Mouse (Mus musculus) natural killer cell, adult 2 months (primary cell): ENCODE data around the gene Frrs1.

Source experiments
- DNase-seq, 2 experiments: peaks; one replicate each; pipeline ENCODE4 v3.0.0; 2022; ENCODE audit warnings: low spot score in 2 of 2

Frrs1 gene

GRCm38 (mm10) chr3:116906596-116906995 is 47.3 kb downstream of the Frrs1 start:
- no peak for DNase-seq

GRCm38 (mm10) chr3:116914374-116914773 is 55.1 kb downstream of the Frrs1 start:
- DNase-seq, result no peak

DNA sequence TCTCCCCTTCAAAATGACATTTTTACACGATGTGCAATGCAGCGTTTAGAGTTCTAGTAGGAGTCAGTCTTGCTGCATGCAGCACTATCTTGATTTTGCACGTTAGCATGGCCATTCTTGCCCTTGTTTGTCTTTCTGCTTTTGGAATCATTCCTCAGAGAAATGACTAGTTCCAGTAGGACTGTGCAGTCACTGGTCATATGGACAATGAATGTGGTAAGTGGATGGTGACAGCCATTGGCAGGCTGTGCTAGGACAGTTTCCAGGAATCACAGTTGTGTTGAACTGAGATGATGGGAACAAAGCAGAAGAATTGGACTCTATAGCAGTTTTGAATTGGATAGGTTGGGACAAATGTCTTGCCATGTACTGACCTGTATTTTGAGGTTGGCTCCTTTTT is 55.7 kb downstream of the Frrs1 start:
- DNase-seq, result no peak

- no peak for DNase-seq
Observed at GRCm38 (mm10) chr3:116917016-116917415, 57.8 kb downstream of the Frrs1 start.

DNA sequence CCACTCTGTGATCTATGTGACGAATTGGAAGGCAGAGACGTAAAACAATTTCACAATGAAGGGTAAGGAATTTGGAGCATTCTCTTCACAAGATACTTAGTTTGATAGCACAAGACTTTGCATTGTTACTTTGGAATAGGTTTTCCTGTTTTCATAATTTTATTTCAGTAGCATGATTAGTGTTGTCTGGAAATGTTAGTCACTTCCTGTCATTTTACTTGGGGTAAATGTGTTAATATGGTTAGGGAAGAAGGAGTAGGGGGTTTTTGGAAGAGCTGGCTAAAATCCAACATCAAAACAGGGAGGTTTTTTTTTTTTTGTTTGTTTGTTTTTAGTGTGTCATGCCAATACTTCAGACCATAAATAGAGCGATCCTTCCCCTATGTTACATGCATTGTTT is 62.3 kb downstream of the Frrs1 start:
- DNase-seq, result no peak

DNA sequence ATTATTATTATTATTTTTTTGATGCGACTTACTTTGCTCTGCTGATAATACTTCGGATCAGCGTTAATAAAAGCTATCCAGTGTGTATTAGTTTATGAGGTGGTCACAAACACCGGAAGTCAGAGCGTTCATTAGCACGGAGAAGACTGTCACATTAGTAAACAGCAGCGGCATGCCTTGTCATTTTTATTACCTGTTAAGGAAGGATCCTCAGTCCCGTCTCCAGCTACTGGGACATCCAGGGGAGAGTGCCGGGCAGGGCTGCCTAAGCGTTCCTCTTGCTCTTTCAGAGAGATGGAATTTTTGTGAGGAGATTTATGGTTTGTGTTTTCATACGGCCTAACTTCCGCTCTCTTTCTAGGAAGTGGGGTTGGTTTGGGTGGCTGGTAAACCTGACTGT is 63.8 kb downstream of the Frrs1 start:
- DNase-seq, result no peak

GRCm38 (mm10) chr3:116928994-116929393 is 69.7 kb downstream of the Frrs1 start:
- no peak for DNase-seq

- DNase-seq, result no peak
Observed at GRCm38 (mm10) chr3:116933158-116933557, 73.9 kb downstream of the Frrs1 start.

DNA sequence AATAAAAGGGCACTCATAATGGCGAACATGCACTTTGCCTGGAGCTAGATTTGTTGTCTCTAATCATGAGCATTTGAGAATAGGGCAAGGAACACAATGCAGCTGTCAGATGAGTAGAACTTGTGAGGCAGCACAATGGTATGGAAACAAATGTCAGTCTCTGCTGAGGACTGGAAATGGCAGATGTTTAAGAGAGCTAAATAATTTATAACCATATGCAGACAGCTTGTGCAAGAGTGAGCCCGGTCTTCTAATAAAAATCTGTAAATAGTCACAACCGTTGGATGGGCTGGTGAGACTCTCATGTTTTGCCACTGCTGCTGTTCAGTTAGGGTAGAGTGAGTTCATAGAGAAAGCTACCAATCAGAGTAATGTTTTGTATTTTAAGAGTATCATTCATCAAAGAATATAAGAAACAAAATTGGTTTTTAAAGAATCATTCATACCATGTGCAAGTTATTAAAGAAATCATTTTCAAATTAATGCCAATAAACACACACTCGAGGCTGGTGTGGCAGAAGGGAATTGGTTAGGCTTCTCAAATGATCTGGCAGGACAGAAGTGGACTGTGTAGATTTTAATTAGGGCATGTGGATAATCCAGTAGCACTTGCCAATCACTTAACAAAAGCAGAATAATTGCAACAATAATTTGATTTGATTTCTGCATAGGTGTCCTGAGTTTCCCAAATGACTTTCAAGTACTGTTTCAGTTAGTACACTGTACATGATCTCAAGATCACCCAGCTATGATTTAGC is 77.8 kb downstream of the Frrs1 start:
- no peak for DNase-seq

DNA sequence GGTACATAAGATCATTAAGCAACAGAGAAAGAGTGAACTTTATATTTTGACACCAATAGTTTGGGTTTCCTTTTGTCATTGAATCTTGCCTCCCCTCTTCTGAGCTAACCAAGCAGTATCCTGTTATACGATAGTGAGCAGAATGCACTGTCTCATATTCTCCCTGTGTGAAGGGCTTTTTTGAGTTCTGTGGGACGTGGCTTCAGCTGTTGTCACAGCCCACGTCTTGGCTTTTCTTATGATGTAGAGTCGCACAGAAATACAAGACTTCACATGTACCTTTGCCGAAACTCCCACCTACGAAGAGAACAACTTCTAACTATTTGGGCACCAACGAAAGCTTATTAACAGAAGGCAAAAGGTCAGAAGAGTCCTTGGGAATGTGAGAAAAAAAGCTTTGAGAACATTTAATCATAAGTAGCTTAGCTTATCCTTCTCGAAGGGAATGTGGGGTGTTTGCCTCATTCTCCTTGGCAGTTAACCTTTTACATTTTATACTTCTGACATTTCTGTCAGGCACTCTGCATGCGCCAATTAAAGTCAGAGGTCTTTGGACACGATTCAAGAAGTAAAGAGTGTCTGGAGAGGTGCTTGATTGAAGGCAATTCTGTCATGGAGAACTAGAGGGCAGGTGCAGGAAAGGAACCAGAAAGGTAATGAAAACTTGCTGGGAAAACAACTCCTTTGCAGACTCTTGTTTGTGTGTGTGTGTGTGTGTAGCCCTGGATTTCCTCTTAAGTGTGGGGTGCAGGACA is 81.7 kb downstream of the Frrs1 start:
- no peak for DNase-seq

- DNase-seq, result no peak
Observed at GRCm38 (mm10) chr3:116941559-116942117, 82.4 kb downstream of the Frrs1 start.

DNA sequence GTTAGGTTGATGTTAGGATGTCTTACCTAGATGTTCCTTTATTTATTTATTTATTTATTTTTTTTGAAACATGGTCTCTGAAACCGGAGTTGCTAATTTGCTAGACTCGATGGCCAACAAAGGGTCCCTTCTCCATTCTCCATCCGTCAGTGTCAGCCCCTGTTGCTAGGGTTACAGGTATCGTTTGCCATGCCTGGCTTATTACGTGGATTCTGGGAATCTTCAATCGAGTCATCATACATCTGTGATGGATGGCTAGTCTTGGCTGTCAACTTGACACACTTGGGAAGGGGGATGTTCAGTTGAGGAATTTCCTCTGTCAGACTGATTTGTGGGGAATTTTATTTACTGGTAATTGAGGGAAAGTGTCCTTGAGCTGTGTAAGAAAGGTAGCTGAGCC is 83.5 kb downstream of the Frrs1 start:
- DNase-seq, result no peak

- DNase-seq, result no peak
Observed at GRCm38 (mm10) chr3:116943422-116943821, 84.2 kb downstream of the Frrs1 start.

- no peak for DNase-seq
Observed at GRCm38 (mm10) chr3:116946476-116946875, 87.2 kb downstream of the Frrs1 start.

DNA sequence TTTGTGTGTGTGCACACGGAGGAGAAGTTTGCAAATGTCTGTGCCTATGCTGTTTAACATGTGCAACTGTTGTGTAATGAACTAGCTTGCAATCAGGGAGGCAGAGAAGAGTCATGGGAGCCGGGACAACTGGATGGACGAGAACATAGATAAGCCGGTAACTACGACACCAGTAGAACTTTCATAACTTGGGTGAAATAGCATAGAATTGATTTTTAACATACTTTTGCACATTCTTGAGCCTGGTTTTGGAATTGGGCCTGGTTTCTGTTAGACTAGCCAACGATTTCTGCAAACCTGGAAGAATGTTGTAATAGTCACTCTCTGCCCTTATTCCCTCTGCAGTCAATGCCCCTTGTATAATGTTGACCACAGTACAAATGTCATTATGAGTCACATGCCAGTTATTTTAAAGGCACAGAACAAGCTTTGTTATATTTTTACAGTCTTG is 91.4 kb downstream of the Frrs1 start:
- DNase-seq, result no peak

DNA sequence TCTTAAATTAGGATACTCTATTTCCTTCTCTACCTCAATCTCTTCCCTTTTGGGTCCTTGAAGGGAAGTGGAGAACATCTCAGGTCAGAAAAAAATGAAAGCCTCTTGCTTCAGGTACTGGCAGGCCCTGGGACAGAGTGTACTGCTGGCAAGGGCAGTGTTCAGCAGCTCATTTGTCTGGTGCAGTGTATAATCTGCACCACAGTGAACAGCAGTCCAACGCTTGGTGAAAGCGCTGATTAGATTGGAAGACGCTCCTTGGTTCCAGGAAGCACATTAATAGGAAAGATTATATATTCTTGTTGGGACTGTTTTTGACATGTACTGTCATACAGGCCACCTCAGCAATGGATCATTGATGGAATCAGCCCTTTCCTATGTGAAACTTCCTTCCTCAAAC is 92.2 kb downstream of the Frrs1 start:
- DNase-seq, result no peak

DNA sequence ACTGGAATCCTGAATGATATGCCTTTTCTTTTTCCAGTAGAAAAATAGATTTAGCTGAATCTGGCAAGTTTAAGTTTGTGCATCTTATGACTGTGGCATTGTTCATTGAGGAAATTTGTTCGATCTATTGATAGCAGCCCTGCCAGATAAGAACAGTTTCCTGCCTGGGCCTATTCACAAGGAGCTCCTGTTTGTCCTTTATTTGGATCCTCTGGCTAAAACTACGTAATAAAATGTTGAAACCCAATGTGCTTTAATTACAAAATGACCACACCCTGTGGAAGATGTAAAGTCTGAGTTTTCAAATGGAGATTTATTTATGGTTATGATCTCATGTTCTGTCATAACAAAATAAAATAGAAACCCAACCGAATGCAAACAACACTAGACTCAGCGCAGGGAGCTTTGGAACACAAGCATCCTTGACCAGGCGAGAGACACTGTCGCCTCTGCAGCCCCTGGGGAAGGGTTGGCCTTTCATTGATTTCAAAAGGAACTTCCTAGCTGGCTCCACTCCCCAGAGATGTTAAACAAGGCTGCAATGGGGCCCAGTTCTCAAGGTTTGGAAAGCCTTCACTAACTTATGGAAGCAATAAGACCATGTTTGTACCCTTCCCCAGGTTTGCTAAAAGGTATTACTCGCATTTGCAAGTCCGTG is 93.1 kb downstream of the Frrs1 start:
- no peak for DNase-seq

- no peak for DNase-seq
Observed at GRCm38 (mm10) chr3:116953366-116953765, 94.1 kb downstream of the Frrs1 start.

- DNase-seq, result no peak
Observed at GRCm38 (mm10) chr3:116955061-116955460, 95.8 kb downstream of the Frrs1 start.
